Mouse (Mus musculus) heart, embryonic 11.5 days (tissue): ENCODE results near the gene Atf5. TPM values are rescaled to one million over a fixed set of nuclear protein-coding genes. Genes with fewer than 3 reads are reported as not detected.

Experiments used
- ATAC-seq: fragments of 200-750 bp; cut with Nextera tagmentation; replicated peaks from 2 replicates; pipeline ENCODE4 v1.8.0; 2017; ENCODE audit warnings: moderate library complexity; ENCODE audit not compliant: insufficient number of reproducible peaks, low FRiP score, low TSS enrichment
- H3K27ac ChIP-seq: fragments of 300-500 bp; sonication (generic); 2 replicates; pipeline ENCODE4 v1.5.1; 2014; ENCODE audit warnings: mild to moderate bottlenecking, low read depth, low read length
- H3K27me3 ChIP-seq: fragments of 300-500 bp; sonication (generic); 2 replicates; pipeline ENCODE4 v1.6.1; 2014; ENCODE audit warnings: mild to moderate bottlenecking, low read length, mixed read lengths; ENCODE audit not compliant: control insufficient read depth, insufficient read depth
- H3K36me3 ChIP-seq: fragments of 300-500 bp; sonication (generic); 2 replicates; pipeline ENCODE4 v1.6.1; 2014; ENCODE audit warnings: mild to moderate bottlenecking, low read length, moderate library complexity, mixed read lengths; ENCODE audit not compliant: control insufficient read depth, insufficient read depth
- H3K4me1 ChIP-seq: fragments of 300-500 bp; sonication (generic); 2 replicates; pipeline ENCODE4 v1.6.1; 2014; ENCODE audit warnings: low read length; ENCODE audit not compliant: control insufficient read depth, insufficient read depth
- H3K4me2 ChIP-seq: fragments of 300-500 bp; sonication (generic); 2 replicates; pipeline ENCODE4 v1.6.1; 2014; ENCODE audit warnings: mild to moderate bottlenecking, moderate library complexity
- H3K4me3 ChIP-seq: fragments of 300-500 bp; sonication (generic); 2 replicates; pipeline ENCODE4 v1.5.1; 2014; ENCODE audit warnings: low read depth, low read length
- H3K9ac ChIP-seq: fragments of 300-500 bp; sonication (generic); 2 replicates; pipeline ENCODE4 v1.6.1; 2014; ENCODE audit warnings: mild to moderate bottlenecking, low read depth, low read length, moderate library complexity
- H3K9me3 ChIP-seq: fragments of 300-500 bp; sonication (generic); replicated peaks from 2 replicates; pipeline ENCODE4 v1.6.1; 2016; ENCODE audit warnings: low read length; ENCODE audit not compliant: control insufficient read depth
- WGBS: fragments of 180-500 bp; shearing (Covaris S2); extraction: QIAGEN DNeasy Blood & Tissue Kit; methylation state at CpG from one replicate; pipeline ENCODE4 v1.1.7; 2014; ENCODE audit not compliant: insufficient replicate concordance; 5-methylcytosine and 5-hydroxymethylcytosine counted together
- polyA plus RNA-seq: library from polyadenylated mRNA; unstranded; fragments of >200 nt; fragmentation: Nextera tagmentation; extraction: Ambion mirVana; gene quantifications from 2 replicates; pipeline ENCODE4 v1.2.1, GENCODE M21; 2014

Gene Atf5
- polyA plus RNA-seq, 1 experiment from 2014 or later, result 1.6 TPM

GRCm38 (mm10) chr7:44813985-44814384, 2.5 kb downstream of the Atf5 start:
- Histone ChIP-seq H3K4me2 (no peak overlapping the region), H3K27ac (no peak overlapping the region), H3K9me3 (no peaks in the 10 kb centered on the region), H3K9ac (no peak overlapping the region), H3K27me3 (no peaks in the 10 kb centered on the region), H3K36me3 (peaks cover 6% of the 10 kb centered on the region; the same call in 1 of the 2 replicates), H3K4me1 (peaks cover 19% of the 10 kb centered on the region), H3K4me3 (no peak overlapping the region)
- ATAC-seq, result no peak
- 89% methylated on average over 3 of the region's 3 CpGs for WGBS

GRCm38 (mm10) chr7:44812651-44813325, 3.7 kb downstream of the Atf5 start:
- H3K4me3 ChIP-seq, result no peak overlapping the region
- H3K36me3 ChIP-seq, result peaks cover 6% of the 10 kb centered on the region; the same call in 1 of the 2 replicates
- no peak overlapping the region for H3K27ac ChIP-seq
- H3K9me3 ChIP-seq, result no peaks in the 10 kb centered on the region
- H3K4me2 ChIP-seq, result no peak overlapping the region
- H3K9ac ChIP-seq, result no peak overlapping the region
- ATAC-seq, result no peak
- no peaks in the 10 kb centered on the region for H3K27me3 ChIP-seq
- 87% methylated on average over 20 of the region's 20 CpGs for WGBS
- peaks cover 10% of the 10 kb centered on the region for H3K4me1 ChIP-seq

- Histone ChIP-seq H3K36me3 (peaks cover 6% of the 10 kb centered on the region; the same call in 1 of the 2 replicates), H3K4me2 (no peak overlapping the region), H3K27me3 (no peaks in the 10 kb centered on the region), H3K9ac (no peak overlapping the region), H3K27ac (no peak overlapping the region), H3K9me3 (no peaks in the 10 kb centered on the region), H3K4me3 (no peak overlapping the region), H3K4me1 (peaks cover 4% of the 10 kb centered on the region)
- no peak for ATAC-seq
- WGBS, result 81% methylated on average over 7 of the region's 7 CpGs
Measured at GRCm38 (mm10) chr7:44810819-44811557, 5.5 kb downstream of the Atf5 start.

GRCm38 (mm10) chr7:44810365-44810764, 6.1 kb downstream of the Atf5 start:
- no peaks in the 10 kb centered on the region for H3K9me3 ChIP-seq
- H3K36me3 ChIP-seq, result peaks cover 6% of the 10 kb centered on the region; the same call in 1 of the 2 replicates
- H3K27ac ChIP-seq, result no peak overlapping the region
- H3K27me3 ChIP-seq, result no peaks in the 10 kb centered on the region
- no peak overlapping the region for H3K4me3 ChIP-seq
- H3K4me2 ChIP-seq, result no peak overlapping the region
- ATAC-seq, result no peak
- 68% methylated on average over 4 of the region's 4 CpGs for WGBS
- no peak overlapping the region for H3K9ac ChIP-seq
- H3K4me1 ChIP-seq, result peaks cover 4% of the 10 kb centered on the region

- Histone ChIP-seq H3K9me3 (no peaks in the 10 kb centered on the region), H3K4me1 (no peaks in the 10 kb centered on the region), H3K36me3 (peaks cover 6% of the 10 kb centered on the region; the same call in 1 of the 2 replicates), H3K27me3 (no peaks in the 10 kb centered on the region), H3K4me3 (no peak overlapping the region), H3K27ac (no peak overlapping the region), H3K4me2 (no peak overlapping the region), H3K9ac (no peak overlapping the region)
- no peak for ATAC-seq
- 87% methylated on average over 3 of the region's 3 CpGs for WGBS
Measured at GRCm38 (mm10) chr7:44809466-44809865, 7.0 kb downstream of the Atf5 start.

GRCm38 (mm10) chr7:44808927-44809326, 7.5 kb downstream of the Atf5 start:
- Histone ChIP-seq H3K4me1 (no peaks in the 10 kb centered on the region), H3K27ac (no peak overlapping the region), H3K4me2 (no peak overlapping the region), H3K36me3 (peaks cover 4% of the 10 kb centered on the region; the same call in 1 of the 2 replicates), H3K4me3 (no peak overlapping the region), H3K9ac (no peak overlapping the region), H3K27me3 (no peaks in the 10 kb centered on the region), H3K9me3 (no peaks in the 10 kb centered on the region)
- ATAC-seq, result no peak
- 74% methylated on average over 2 of the region's 2 CpGs for WGBS

GRCm38 (mm10) chr7:44792781-44793180, 23.7 kb downstream of the Atf5 start:
- H3K4me1 ChIP-seq, result no peaks in the 10 kb centered on the region
- H3K27me3 ChIP-seq, result 0 out of 2 replicates have a peak, but pooled peaks cover 2% of the 10 kb centered on the region
- WGBS, result 78% methylated on average over 6 of the region's 6 CpGs
- H3K4me3 ChIP-seq, result no peak overlapping the region
- no peak overlapping the region for H3K27ac ChIP-seq
- H3K4me2 ChIP-seq, result no peak overlapping the region
- H3K36me3 ChIP-seq, result no peaks in the 10 kb centered on the region
- ATAC-seq, result no peak
- H3K9me3 ChIP-seq, result no peaks in the 10 kb centered on the region
- no peak overlapping the region for H3K9ac ChIP-seq

GRCm38 (mm10) chr7:44790066-44790465, 26.4 kb downstream of the Atf5 start:
- Histone ChIP-seq H3K36me3 (no peaks in the 10 kb centered on the region), H3K9me3 (no peaks in the 10 kb centered on the region), H3K9ac (no peak overlapping the region), H3K27me3 (0 out of 2 replicates have a peak, but pooled peaks cover 2% of the 10 kb centered on the region), H3K4me3 (no peak overlapping the region), H3K4me2 (no peak overlapping the region), H3K27ac (no peak overlapping the region), H3K4me1 (no peaks in the 10 kb centered on the region)
- 56% methylated on average over 4 of the region's 4 CpGs for WGBS
- 0 out of 2 replicates have a peak, but pooled peaks have one; percentile 14 for ATAC-seq
